Mouse (Mus musculus) megakaryocyte progenitor cell, adult 5-6 weeks (primary cell): ENCODE data around the gene Cables2. TPM values are rescaled to one million over a fixed set of nuclear protein-coding genes. Genes with fewer than 3 reads are reported as not detected.

Experiments
- total RNA-seq, 2 experiments: library from RNA; stranded (forward) in 1 of 2; stranded (reverse) in 1 of 2; fragments of 157-497, 149-512 nt in 1 of 2; fragments of 200-1000 nt in 1 of 2; gene quantifications; 2 replicates each; pipeline versions ENCODE4 v1.2.3 to v1.2.4; 2015 to 2017

The Cables2 gene
- total RNA-seq, 2 experiments from 2014 or later = 9.9 to 15.1 TPM

Other genes starting within 250 kb of the Cables2 start
- gene Lsm14b, start 248.5 kb downstream of the Cables2 start, total RNA-seq (2015) = 8.3 and 9.7 TPM in 2 replicates
- 23.5 and 23.9 TPM in 2 replicates for gene Lsm14b, start 248.5 kb downstream of the Cables2 start, total RNA-seq (2017)
- gene Psma7, start 231.1 kb downstream of the Cables2 start, total RNA-seq (2015) = 355 and 392 TPM in 2 replicates
- 426 and 445 TPM in 2 replicates for gene Psma7, start 231.1 kb downstream of the Cables2 start, total RNA-seq (2017)
- gene Ss18l1, start 231.0 kb downstream of the Cables2 start, total RNA-seq (2015) = 1.1 and 2.1 TPM in 2 replicates
- gene Ss18l1, start 231.0 kb downstream of the Cables2 start, total RNA-seq (2017) = 2.5 and 2.6 TPM in 2 replicates
- 6.4 and 9.3 TPM in 2 replicates for gene Mtg2, start 202.9 kb downstream of the Cables2 start, total RNA-seq (2015)
- gene Mtg2, start 202.9 kb downstream of the Cables2 start, total RNA-seq (2017) = 12.2 and 14.0 TPM in 2 replicates
- gene Hrh3, start 169.0 kb downstream of the Cables2 start, total RNA-seq (2015) = not detected in 2 replicates
- not detected in 2 replicates for gene Hrh3, start 169.0 kb downstream of the Cables2 start, total RNA-seq (2017)
- 20.0 and 22.2 TPM in 2 replicates for gene Osbpl2, start 154.2 kb downstream of the Cables2 start, total RNA-seq (2015)
- 35.8 and 40.8 TPM in 2 replicates for gene Osbpl2, start 154.2 kb downstream of the Cables2 start, total RNA-seq (2017)
- gene Adrm1, start 102.0 kb downstream of the Cables2 start, total RNA-seq (2015) = 67.6 and 85.2 TPM in 2 replicates
- gene Adrm1, start 102.0 kb downstream of the Cables2 start, total RNA-seq (2017) = 52.9 and 84.5 TPM in 2 replicates
- gene Lama5, start 47.6 kb downstream of the Cables2 start, total RNA-seq (2015) = 0.07 and 2.1 TPM in 2 replicates
- 0.03 and 0.08 TPM in 2 replicates for gene Lama5, start 47.6 kb downstream of the Cables2 start, total RNA-seq (2017)
- 1,700 and 1,787 TPM in 2 replicates for gene Rps21, start 16.1 kb downstream of the Cables2 start, total RNA-seq (2015)
- gene Rps21, start 16.1 kb downstream of the Cables2 start, total RNA-seq (2017) = 2,626 and 3,717 TPM in 2 replicates
- not detected in 2 replicates for gene Rbbp8nl, start 16.4 kb upstream of the Cables2 start, total RNA-seq (2015)
- gene Rbbp8nl, start 16.4 kb upstream of the Cables2 start, total RNA-seq (2017) = not detected in 2 replicates
- not detected in 2 replicates for gene Gata5, start 61.2 kb upstream of the Cables2 start, total RNA-seq (2015)
- gene Gata5, start 61.2 kb upstream of the Cables2 start, total RNA-seq (2017) = not detected in 2 replicates
- 25.0 and 26.8 TPM in 2 replicates for gene Slco4a1, start 182.7 kb upstream of the Cables2 start, total RNA-seq (2015)
- gene Slco4a1, start 182.7 kb upstream of the Cables2 start, total RNA-seq (2017) = 12.2 and 13.7 TPM in 2 replicates
- not detected in 2 replicates for gene Ntsr1, start 226.5 kb upstream of the Cables2 start, total RNA-seq (2015)
- gene Ntsr1, start 226.5 kb upstream of the Cables2 start, total RNA-seq (2017) = not detected in 2 replicates